Mouse (Mus musculus): Measurements from ENCODE around the gene Vps13d. TPM values are rescaled to one million over a fixed set of nuclear protein-coding genes. Genes with fewer than 3 reads are reported as not detected.

Vps13d gene
- polyA plus RNA-seq, 1 experiment from 2014 or later: 3.5 TPM

DNA sequence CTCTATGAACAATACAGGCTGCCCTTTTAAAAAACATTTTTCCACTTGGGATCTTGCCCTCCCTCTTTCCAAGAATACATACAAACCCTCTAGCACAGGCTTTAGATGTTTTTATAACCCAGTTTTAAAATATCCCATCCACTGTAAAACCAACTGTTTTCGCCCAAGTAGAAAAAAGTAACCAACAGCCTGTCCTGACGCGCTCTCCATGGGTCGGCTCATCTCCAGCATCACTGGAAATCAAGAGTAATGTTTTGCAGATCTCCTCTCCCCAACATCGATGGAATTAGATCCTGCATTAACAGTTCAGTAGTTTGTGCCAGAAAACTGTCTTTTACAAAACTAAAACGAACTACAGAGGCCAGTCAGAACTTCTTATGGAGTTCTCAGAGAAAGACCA, 89.5 kb downstream of the Vps13d start:
- no peak for ATAC-seq (ENCODE audit: insufficient read depth)
- no peak overlapping the region for H3K9ac ChIP-seq
- H3K27me3 ChIP-seq: no peaks in the 10 kb centered on the region
- H3K4me3 ChIP-seq (replicated peaks): no peak overlapping the region
- WGBS (ENCODE audit: insufficient replicate concordance): 78% methylated on average over 6 of the region's 6 CpGs
- H3K9me3 ChIP-seq (replicated peaks): no peaks in the 10 kb centered on the region
- H3K4me2 ChIP-seq: no peak overlapping the region
- H3K27ac ChIP-seq (replicated peaks): no peak overlapping the region
- peaks cover 75% of the 10 kb centered on the region for H3K36me3 ChIP-seq (replicated peaks)
- H3K4me1 ChIP-seq (replicated peaks): no peaks in the 10 kb centered on the region

DNA sequence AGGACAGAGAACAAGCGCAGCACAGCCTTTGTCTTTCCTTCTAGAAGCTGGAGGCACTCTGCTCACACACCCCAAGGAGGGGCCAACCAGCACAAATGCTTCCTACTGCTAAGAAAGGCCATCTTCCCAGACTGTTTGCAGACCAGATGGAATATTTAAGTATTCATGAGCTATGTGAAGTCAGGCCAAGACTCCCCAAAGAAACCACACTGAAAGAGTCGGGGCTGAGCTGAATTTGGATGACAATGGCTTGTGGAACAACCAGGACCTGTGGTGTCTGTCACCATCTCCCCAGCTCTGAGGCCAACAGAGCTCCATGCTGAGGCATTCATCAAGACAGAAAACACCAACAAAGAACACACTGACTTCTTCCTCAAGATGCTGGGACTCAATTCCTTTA, 89.9 kb downstream of the Vps13d start:
- H3K27ac ChIP-seq (replicated peaks): no peak overlapping the region
- no peak overlapping the region for H3K9ac ChIP-seq
- no peaks in the 10 kb centered on the region for H3K27me3 ChIP-seq
- H3K4me3 ChIP-seq (replicated peaks): no peak overlapping the region
- WGBS (ENCODE audit: insufficient replicate concordance): 76% methylated on average over 2 of the region's 2 CpGs
- H3K36me3 ChIP-seq (replicated peaks): peaks cover 72% of the 10 kb centered on the region
- no peak overlapping the region for H3K4me2 ChIP-seq
- no peak for ATAC-seq (ENCODE audit: insufficient read depth)
- no peaks in the 10 kb centered on the region for H3K4me1 ChIP-seq (replicated peaks)
- no peaks in the 10 kb centered on the region for H3K9me3 ChIP-seq (replicated peaks)

DNA sequence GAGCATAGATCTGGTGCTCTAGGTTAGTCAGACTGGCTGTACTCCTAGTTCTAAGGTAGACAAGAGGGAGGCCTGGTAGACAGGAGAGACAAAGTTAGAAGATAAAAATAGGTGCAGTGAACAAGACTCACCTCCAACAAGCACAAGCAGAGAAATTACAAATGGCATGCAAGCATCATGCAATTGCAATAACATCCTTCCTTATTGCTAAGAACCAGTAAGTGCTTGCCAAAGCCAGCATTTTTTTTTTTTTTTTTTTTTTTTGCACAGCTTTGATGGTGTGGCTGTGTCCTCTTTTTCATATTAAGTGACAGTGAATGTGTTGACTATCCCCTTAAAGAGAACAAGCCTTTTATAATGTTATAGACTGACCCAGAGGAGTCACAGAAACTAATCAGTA, 91.2 kb downstream of the Vps13d start:
- H3K27me3 ChIP-seq: no peaks in the 10 kb centered on the region
- peaks cover 73% of the 10 kb centered on the region for H3K36me3 ChIP-seq (replicated peaks)
- no peaks in the 10 kb centered on the region for H3K4me1 ChIP-seq (replicated peaks)
- no peak overlapping the region for H3K4me2 ChIP-seq
- H3K27ac ChIP-seq (replicated peaks): no peak overlapping the region
- H3K4me3 ChIP-seq (replicated peaks): no peak overlapping the region
- no peak for ATAC-seq (ENCODE audit: insufficient read depth)
- no peaks in the 10 kb centered on the region for H3K9me3 ChIP-seq (replicated peaks)
- H3K9ac ChIP-seq: no peak overlapping the region

DNA sequence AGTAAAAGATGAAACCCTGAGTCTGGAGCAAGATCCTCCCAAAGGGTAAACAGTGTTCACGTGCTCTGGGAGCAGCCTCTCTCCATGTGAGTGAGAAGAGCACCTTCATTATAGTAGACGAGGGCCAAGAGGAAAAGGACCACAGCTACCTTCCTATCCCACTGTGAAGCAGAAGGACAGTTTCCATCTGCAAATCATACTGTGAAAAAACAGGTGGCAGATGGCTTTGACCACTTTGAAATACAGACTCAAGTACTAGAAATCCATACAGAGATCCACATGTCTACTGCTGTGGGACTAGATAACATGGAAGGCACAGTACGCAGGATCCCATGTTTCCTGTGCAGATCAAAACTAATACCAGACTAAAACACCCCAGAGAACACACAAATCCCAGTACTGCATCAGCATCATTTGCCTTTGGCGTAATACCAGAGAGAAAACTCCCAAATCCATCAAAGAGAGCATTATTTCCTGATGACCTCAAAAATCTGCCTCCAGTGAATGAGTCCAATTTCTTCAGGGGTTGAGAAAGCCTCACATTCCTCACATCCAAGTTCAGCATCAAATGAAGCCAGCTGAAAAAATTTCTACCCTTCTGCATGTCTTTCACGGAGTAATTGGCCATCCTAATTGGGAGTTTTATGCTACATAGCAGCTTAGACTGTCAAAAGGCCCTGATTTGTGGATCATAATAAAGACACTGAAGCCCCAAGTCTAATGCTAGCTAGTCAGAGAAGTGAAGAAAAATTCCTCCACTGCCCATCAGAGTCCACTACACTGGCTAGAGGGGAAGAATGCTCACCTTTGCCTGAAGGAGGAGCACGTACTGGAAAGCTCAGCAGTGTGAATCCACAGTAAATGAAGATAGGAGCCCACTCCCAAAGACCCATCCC, 92.7 kb downstream of the Vps13d start:
- no peak for ATAC-seq (ENCODE audit: insufficient read depth)
- no peaks in the 10 kb centered on the region for H3K9me3 ChIP-seq (replicated peaks)
- no peaks in the 10 kb centered on the region for H3K4me1 ChIP-seq (replicated peaks)
- H3K4me2 ChIP-seq: no peak overlapping the region
- peaks cover 75% of the 10 kb centered on the region for H3K36me3 ChIP-seq (replicated peaks)
- H3K9ac ChIP-seq: no peak overlapping the region
- no peak overlapping the region for H3K27ac ChIP-seq (replicated peaks)
- no peaks in the 10 kb centered on the region for H3K27me3 ChIP-seq
- 77% methylated on average over 6 of the region's 6 CpGs for WGBS (ENCODE audit: insufficient replicate concordance)
- no peak overlapping the region for H3K4me3 ChIP-seq (replicated peaks)

DNA sequence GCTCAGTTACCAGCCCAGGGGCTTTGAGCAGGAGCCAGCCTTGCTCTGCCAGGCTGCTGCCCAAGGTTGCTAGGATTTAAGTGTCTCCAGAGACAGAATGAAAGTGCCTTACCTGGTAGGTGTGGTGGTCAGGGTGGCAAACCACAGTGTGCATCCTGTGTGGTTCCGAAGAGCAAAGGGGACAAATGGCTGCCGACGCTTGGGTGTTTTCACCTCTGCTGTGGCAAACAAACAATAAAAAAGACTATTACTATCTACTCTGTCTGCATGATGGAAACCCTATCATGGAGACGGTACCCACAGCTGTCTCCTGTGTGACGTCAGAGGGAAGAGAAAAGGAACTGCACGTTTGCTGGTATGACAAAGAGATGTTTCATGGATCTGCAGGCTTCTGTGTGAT, 95.0 kb downstream of the Vps13d start:
- WGBS (ENCODE audit: insufficient replicate concordance): 69% methylated on average over 6 of the region's 6 CpGs
- ATAC-seq (ENCODE audit: insufficient read depth): no peak
- Histone ChIP-seq H3K9me3 (replicated peaks) (no peaks in the 10 kb centered on the region), H3K4me3 (replicated peaks) (no peak overlapping the region), H3K36me3 (replicated peaks) (peaks cover 72% of the 10 kb centered on the region), H3K9ac (no peak overlapping the region), H3K4me2 (no peak overlapping the region), H3K4me1 (replicated peaks) (no peaks in the 10 kb centered on the region), H3K27me3 (no peaks in the 10 kb centered on the region), H3K27ac (replicated peaks) (no peak overlapping the region)

DNA sequence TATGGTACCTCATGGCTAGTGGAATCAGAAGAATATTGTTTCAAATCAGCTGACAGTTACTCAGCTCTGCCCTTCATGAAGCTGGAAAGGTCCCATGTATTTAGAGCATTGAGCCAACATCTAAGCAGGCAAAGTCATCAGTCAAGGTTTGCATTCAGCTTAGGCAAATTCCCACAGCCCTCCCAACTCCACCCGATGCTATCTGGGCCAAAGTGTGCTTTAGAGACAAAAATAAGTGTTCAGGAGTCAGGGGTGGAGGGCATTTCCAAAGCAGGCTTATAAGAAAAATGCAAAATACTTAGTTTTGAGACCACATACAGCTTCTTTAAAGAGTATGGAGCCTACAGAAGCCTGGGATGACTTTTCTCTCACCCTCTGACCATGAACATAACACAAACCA, 95.5 kb downstream of the Vps13d start:
- 67% methylated on average over 1 of the region's 1 CpGs for WGBS (ENCODE audit: insufficient replicate concordance)
- Histone ChIP-seq H3K27me3 (no peaks in the 10 kb centered on the region), H3K9me3 (replicated peaks) (no peaks in the 10 kb centered on the region), H3K4me1 (replicated peaks) (no peaks in the 10 kb centered on the region), H3K9ac (no peak overlapping the region), H3K4me2 (no peak overlapping the region), H3K36me3 (replicated peaks) (peaks cover 73% of the 10 kb centered on the region), H3K4me3 (replicated peaks) (no peak overlapping the region), H3K27ac (replicated peaks) (no peak overlapping the region)
- ATAC-seq (ENCODE audit: insufficient read depth): no peak

DNA sequence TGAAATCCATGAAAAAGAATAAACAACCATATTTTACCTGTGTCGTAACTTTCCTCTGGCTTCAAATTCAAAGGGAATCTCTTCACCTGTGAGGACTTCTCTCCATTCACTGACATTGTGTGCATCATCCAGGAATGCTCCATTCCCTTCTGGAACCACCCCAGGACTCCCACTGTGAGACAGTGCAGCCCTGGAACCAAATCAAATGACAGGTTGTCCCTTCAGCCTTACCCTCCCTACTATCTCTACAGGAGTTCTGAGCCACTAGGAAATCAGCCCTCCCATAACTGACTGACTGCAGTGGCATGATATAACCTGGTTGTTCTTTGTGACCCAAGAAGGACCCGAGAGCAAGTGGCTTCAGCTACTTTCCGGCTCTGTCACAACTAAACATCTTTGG, 96.8 kb downstream of the Vps13d start:
- H3K27me3 ChIP-seq: no peaks in the 10 kb centered on the region
- ATAC-seq (ENCODE audit: insufficient read depth): no peak
- H3K27ac ChIP-seq (replicated peaks): no peak overlapping the region
- H3K36me3 ChIP-seq (replicated peaks): peaks cover 75% of the 10 kb centered on the region
- no peak overlapping the region for H3K4me3 ChIP-seq (replicated peaks)
- no peak overlapping the region for H3K9ac ChIP-seq
- H3K4me2 ChIP-seq: no peak overlapping the region
- no peaks in the 10 kb centered on the region for H3K4me1 ChIP-seq (replicated peaks)
- no peaks in the 10 kb centered on the region for H3K9me3 ChIP-seq (replicated peaks)
- WGBS (ENCODE audit: insufficient replicate concordance): 76% methylated on average over 3 of the region's 3 CpGs

DNA sequence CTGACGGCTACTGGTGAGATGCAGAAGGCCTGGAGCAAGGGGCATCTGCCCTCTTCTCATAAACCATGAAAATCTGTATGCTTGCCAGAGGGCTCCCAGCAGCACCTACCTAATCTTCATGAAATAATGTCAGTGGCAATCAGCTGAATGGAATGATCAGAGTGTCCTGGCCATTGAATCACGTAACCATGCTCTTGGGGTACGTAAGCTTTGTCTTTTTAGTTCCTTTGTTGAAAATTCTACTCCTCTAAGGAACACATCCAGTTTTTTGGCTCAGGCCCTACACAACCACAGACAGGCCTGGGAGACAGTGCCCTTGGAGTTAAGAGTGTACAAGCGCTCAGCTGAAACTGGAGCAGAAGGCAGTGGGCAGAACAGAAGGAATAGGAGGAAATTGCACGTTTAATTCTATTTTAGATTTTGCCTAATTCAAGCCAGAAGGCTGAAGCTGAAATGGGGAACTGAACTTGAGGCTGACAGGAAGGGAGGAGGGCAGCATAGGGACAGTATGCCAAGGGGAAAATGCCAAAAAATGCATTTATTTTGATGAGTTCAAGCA, 98.2 kb downstream of the Vps13d start:
- Histone ChIP-seq H3K27me3 (no peaks in the 10 kb centered on the region), H3K27ac (replicated peaks) (no peak overlapping the region), H3K4me2 (no peak overlapping the region), H3K9ac (no peak overlapping the region), H3K4me3 (replicated peaks) (no peak overlapping the region), H3K4me1 (replicated peaks) (no peaks in the 10 kb centered on the region), H3K36me3 (replicated peaks) (peaks cover 81% of the 10 kb centered on the region), H3K9me3 (replicated peaks) (no peaks in the 10 kb centered on the region)
- ATAC-seq (ENCODE audit: insufficient read depth): no peak
- whole genome bisulfite sequencing (ENCODE audit: insufficient replicate concordance): 74% methylated on average over 5 of the region's 5 CpGs

DNA sequence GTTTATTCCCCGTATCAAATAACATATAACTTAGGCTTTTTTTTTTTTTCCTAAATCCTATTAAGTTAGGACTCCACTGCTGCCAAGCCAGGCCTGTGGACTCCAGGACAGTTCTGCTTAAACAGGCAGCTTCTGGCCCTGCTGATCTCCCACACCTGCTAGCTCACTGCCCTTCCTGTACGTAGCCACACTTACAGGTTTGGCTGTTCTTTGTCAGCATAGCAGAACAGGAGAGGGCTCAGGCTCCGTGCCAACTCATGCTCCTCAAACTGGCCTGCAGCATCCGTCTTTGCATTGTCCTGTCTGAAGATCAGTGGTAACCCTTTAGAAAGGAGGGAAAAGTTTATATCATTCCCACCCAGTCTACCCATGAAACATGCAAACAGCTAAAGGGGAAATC, 108.3 kb downstream of the Vps13d start:
- Histone ChIP-seq H3K4me1 (replicated peaks) (no peaks in the 10 kb centered on the region), H3K27ac (replicated peaks) (no peak overlapping the region), H3K27me3 (no peaks in the 10 kb centered on the region), H3K9ac (no peak overlapping the region), H3K36me3 (replicated peaks) (peaks cover 82% of the 10 kb centered on the region), H3K4me3 (replicated peaks) (no peak overlapping the region), H3K9me3 (replicated peaks) (no peaks in the 10 kb centered on the region), H3K4me2 (no peak overlapping the region)
- WGBS (ENCODE audit: insufficient replicate concordance): 76% methylated on average over 4 of the region's 4 CpGs
- ATAC-seq (ENCODE audit: insufficient read depth): no peak

DNA sequence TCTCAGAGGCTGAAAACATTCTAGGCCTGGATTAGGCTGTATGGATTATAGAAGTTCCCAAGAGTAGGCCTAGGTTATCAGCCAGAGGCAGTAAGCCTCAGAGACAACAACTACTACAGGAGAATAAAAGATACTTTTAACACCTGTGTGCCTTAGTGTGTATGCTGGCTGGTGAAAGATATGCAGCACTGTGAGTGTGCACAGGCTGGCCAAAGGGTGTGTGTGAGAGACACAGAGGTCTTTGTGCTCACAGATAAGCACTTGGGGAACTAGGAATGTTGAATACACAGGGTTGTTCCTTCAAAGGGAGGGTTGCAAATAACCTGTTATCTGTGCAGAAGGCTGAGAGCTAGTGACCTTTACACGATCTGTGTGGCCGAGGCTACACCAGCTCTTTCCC, 115.5 kb downstream of the Vps13d start:
- 17% methylated on average over 2 of the region's 2 CpGs for WGBS (ENCODE audit: insufficient replicate concordance)
- peak; percentile 77 for ATAC-seq (ENCODE audit: insufficient read depth)
- H3K36me3 ChIP-seq (replicated peaks): peaks cover 82% of the 10 kb centered on the region

DNA sequence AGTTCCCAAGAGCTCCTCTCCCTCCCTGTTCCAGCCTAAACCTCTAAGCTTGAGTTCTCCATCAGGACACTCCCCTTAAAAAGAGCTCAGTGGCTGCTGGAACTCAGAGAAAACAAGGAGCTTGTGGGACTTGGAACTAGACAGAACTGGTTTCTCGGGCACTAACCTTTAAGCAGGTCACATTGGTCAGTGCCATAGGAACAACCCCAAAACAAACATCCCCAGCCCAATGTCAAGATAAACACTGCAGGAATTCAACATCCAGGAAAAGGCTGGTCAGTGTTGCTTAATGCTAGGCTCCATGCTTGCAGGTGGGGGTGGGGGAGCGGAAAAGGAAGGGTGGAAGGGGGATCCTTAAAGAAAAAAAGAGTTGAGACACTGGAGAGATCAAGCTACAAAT, 120.5 kb downstream of the Vps13d start:
- Histone ChIP-seq H3K27me3 (no peaks in the 10 kb centered on the region), H3K4me2 (no peak overlapping the region), H3K9me3 (replicated peaks) (no peaks in the 10 kb centered on the region), H3K4me3 (replicated peaks) (no peak overlapping the region), H3K4me1 (replicated peaks) (peaks cover 12% of the 10 kb centered on the region), H3K36me3 (replicated peaks) (peaks cover 84% of the 10 kb centered on the region), H3K9ac (no peak overlapping the region), H3K27ac (replicated peaks) (peak overlapping the region; percentile 59; the same call in 1 of the 2 replicates)
- WGBS (ENCODE audit: insufficient replicate concordance): 72% methylated on average over 2 of the region's 2 CpGs
- peak; percentile 74 for ATAC-seq (ENCODE audit: insufficient read depth)

More for the DNA sequence above, 115.5 kb downstream of the Vps13d start:
- no peaks in the 10 kb centered on the region for H3K27me3 ChIP-seq
- H3K4me3 ChIP-seq (replicated peaks): no peak overlapping the region
- peaks cover 11% of the 10 kb centered on the region; the same call in 1 of the 2 replicates for H3K4me1 ChIP-seq (replicated peaks)
- peak overlapping the region; percentile 53; the same call in 1 of the 2 replicates for H3K27ac ChIP-seq (replicated peaks)
- H3K9me3 ChIP-seq (replicated peaks): no peaks in the 10 kb centered on the region
- H3K4me2 ChIP-seq: no peak overlapping the region
- no peak overlapping the region for H3K9ac ChIP-seq

All from liver, embryonic 15.5 days (tissue).